Mouse (Mus musculus) forebrain, postnatal 0 days (tissue): ENCODE measurements at regions not wholly inside any gene's neighbourhood (a gene's known extent, or its start where the extent isn't known, plus 50 kb on each side); places are given as distances from the start of the nearest gene placed in this dataset.
A peak's percentile ranks its signal among the peaks of the same experiment; 100 is the strongest.

Experiments
- ATAC-seq: fragments of 200-750 bp; cut with Nextera tagmentation; 2 replicates; pipeline ENCODE4 v1.8.0; 2017; ENCODE audit warnings: mild to moderate bottlenecking, moderate library complexity
- DNase-seq: peaks from one replicate; pipeline ENCODE4 v3.0.0-alpha.2; 2015
- H3K27ac ChIP-seq: fragments of 300-500 bp; sonication (generic); 2 replicates; pipeline ENCODE4 v1.5.1; 2014; ENCODE audit warnings: low read depth, mild to moderate bottlenecking, antibody characterized with exemption, low read length, moderate library complexity, mixed read lengths
- H3K27me3 ChIP-seq: fragments of 300-500 bp; sonication (generic); 2 replicates; pipeline ENCODE4 v1.6.1; 2014; ENCODE audit warnings: mild to moderate bottlenecking, low read length, mixed read lengths; ENCODE audit not compliant: insufficient read depth
- H3K36me3 ChIP-seq: fragments of 300-500 bp; sonication (generic); 2 replicates; pipeline ENCODE4 v1.6.1; 2014; ENCODE audit warnings: mild to moderate bottlenecking, moderate library complexity; ENCODE audit not compliant: insufficient read depth
- H3K4me1 ChIP-seq: fragments of 300-500 bp; sonication (generic); 2 replicates; pipeline ENCODE4 v1.6.1; 2014; ENCODE audit warnings: antibody characterized with exemption; ENCODE audit not compliant: insufficient read depth
- H3K4me2 ChIP-seq: fragments of 300-500 bp; sonication (generic); 2 replicates; pipeline ENCODE4 v1.6.1; 2014; ENCODE audit warnings: low read depth, mild to moderate bottlenecking, moderate library complexity
- H3K4me3 ChIP-seq: fragments of 300-500 bp; sonication (generic); 2 replicates; pipeline ENCODE4 v1.5.1; 2014; ENCODE audit warnings: low read depth, low read length, mixed read lengths
- H3K9ac ChIP-seq: fragments of 300-500 bp; sonication (generic); 2 replicates; pipeline ENCODE4 v1.6.1; 2014; ENCODE audit warnings: mild to moderate bottlenecking
- H3K9me3 ChIP-seq: fragments of 300-500 bp; sonication (generic); 2 replicates; pipeline ENCODE4 v1.6.1; 2016; ENCODE audit warnings: low read length
- CTCF ChIP-seq: sonication (generic); IDR thresholded peaks from 2 replicates; pipeline ENCODE4 v1.5.1; 2016; ENCODE audit warnings: antibody characterized with exemption, control low read depth, low read depth
- WGBS: fragments of 180-500 bp; shearing (Covaris S2); extraction: QIAGEN DNeasy Blood & Tissue Kit; methylation state at CpG from one replicate; pipeline ENCODE4 v1.1.7; 2014; 5-methylcytosine and 5-hydroxymethylcytosine counted together

GRCm38 (mm10) chr1:163150203-163150855 is 64.9 kb upstream of the Mroh9 start:
- H3K9me3 ChIP-seq: no peaks in the 10 kb centered on the region
- H3K4me3 ChIP-seq: peak overlapping the region; percentile 32
- H3K4me1 ChIP-seq: no peaks in the 10 kb centered on the region
- H3K27me3 ChIP-seq: no peaks in the 10 kb centered on the region
- H3K4me2 ChIP-seq: peak overlapping the region; percentile 48
- DNase-seq: peak; percentile 92
- WGBS: 24% methylated on average over 13 of the region's 13 CpGs
- peak; percentile 92 for TF ChIP-seq CTCF
- ATAC-seq: peak; percentile 98
- H3K36me3 ChIP-seq: no peaks in the 10 kb centered on the region
- no peak overlapping the region for H3K27ac ChIP-seq
- 0 out of 2 replicates have a peak overlapping the region, but pooled peaks have one; percentile 6 for H3K9ac ChIP-seq

DNA sequence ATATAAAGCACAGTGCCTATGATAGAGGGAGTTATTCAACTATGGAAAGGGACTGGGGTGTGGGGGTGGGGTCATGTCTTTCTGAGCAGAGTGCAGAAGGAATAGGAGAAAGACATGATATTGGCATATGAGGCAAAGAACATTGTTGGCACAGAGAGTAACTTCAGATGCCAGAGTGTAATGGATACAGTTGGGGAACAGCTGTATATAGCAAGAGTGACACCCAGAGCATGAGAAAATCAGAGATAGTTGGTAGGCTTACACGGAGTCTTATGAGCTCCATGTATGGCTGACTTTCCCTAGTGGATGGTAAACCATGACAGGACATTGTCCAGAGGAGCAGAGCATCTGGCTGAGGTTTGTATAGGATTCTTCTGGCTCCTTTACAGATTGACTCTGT is 61.2 kb upstream of the Mroh9 start:
- Histone ChIP-seq H3K9ac (no peak overlapping the region), H3K4me2 (no peak overlapping the region), H3K4me3 (no peak overlapping the region), H3K4me1 (no peaks in the 10 kb centered on the region), H3K9me3 (no peaks in the 10 kb centered on the region), H3K27ac (no peak overlapping the region), H3K27me3 (no peaks in the 10 kb centered on the region), H3K36me3 (no peaks in the 10 kb centered on the region)
- DNase-seq: no peak
- WGBS: 86% methylated on average over 1 of the region's 1 CpGs
- TF ChIP-seq CTCF: no peak
- ATAC-seq: no peak

DNA sequence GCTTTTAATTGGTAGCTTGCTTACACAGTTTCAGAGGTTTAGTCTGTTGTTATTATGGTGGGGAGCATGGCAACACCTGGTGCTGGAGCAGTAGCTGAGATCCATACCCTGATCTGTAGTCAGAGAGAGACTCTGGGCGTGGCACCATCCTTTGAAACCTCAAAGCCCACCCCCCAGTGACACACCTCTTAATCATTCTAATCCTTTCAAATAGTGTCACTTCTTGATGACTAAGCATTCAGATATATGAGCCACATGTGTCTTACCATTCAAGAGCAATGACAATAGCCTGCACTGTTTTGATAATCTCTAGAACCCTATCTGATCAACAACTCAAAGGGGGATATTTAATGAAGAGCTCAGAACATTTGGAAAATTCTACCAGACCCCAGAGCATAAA is 57.6 kb upstream of the Mroh9 start:
- H3K27ac ChIP-seq: no peak overlapping the region
- WGBS: 83% methylated on average over 1 of the region's 1 CpGs
- no peak for TF ChIP-seq CTCF
- no peaks in the 10 kb centered on the region for H3K36me3 ChIP-seq
- no peaks in the 10 kb centered on the region for H3K27me3 ChIP-seq
- ATAC-seq (no peak), DNase-seq (no peak)
- no peak overlapping the region for H3K9ac ChIP-seq
- H3K4me2 ChIP-seq: no peak overlapping the region
- H3K9me3 ChIP-seq: no peaks in the 10 kb centered on the region
- H3K4me3 ChIP-seq: no peak overlapping the region
- no peaks in the 10 kb centered on the region for H3K4me1 ChIP-seq

- Histone ChIP-seq H3K4me3 (no peak overlapping the region), H3K4me2 (no peak overlapping the region), H3K36me3 (no peaks in the 10 kb centered on the region), H3K27me3 (no peaks in the 10 kb centered on the region), H3K27ac (no peak overlapping the region), H3K9me3 (no peaks in the 10 kb centered on the region), H3K4me1 (no peaks in the 10 kb centered on the region), H3K9ac (no peak overlapping the region)
- WGBS: 57% methylated on average over 1 of the region's 1 CpGs
- DNase-seq (peak; percentile 22), ATAC-seq (no peak)
- no peak for TF ChIP-seq CTCF
Measured at GRCm38 (mm10) chr1:163141471-163141870, 56.0 kb upstream of the Mroh9 start.

- ATAC-seq (no peak), DNase-seq (no peak)
- Histone ChIP-seq H3K4me3 (no peak overlapping the region), H3K9me3 (no peaks in the 10 kb centered on the region), H3K9ac (no peak overlapping the region), H3K27me3 (no peaks in the 10 kb centered on the region), H3K4me2 (no peak overlapping the region), H3K27ac (no peak overlapping the region), H3K36me3 (no peaks in the 10 kb centered on the region), H3K4me1 (no peaks in the 10 kb centered on the region)
- TF ChIP-seq CTCF: no peak
- 73% methylated on average over 1 of the region's 1 CpGs for WGBS
Measured at GRCm38 (mm10) chr1:163138179-163138578, 52.7 kb upstream of the Mroh9 start.
